Mouse (Mus musculus) thymus, adult 18-20 months (tissue): Measurements from ENCODE around the gene Gm12216.

Experiments
- DNase-seq, 2 experiments: peaks; one replicate each; pipeline ENCODE4 v3.0.0; 2022; ENCODE audit warnings: mixed read lengths in 2 of 2

Gm12216 gene

DNA sequence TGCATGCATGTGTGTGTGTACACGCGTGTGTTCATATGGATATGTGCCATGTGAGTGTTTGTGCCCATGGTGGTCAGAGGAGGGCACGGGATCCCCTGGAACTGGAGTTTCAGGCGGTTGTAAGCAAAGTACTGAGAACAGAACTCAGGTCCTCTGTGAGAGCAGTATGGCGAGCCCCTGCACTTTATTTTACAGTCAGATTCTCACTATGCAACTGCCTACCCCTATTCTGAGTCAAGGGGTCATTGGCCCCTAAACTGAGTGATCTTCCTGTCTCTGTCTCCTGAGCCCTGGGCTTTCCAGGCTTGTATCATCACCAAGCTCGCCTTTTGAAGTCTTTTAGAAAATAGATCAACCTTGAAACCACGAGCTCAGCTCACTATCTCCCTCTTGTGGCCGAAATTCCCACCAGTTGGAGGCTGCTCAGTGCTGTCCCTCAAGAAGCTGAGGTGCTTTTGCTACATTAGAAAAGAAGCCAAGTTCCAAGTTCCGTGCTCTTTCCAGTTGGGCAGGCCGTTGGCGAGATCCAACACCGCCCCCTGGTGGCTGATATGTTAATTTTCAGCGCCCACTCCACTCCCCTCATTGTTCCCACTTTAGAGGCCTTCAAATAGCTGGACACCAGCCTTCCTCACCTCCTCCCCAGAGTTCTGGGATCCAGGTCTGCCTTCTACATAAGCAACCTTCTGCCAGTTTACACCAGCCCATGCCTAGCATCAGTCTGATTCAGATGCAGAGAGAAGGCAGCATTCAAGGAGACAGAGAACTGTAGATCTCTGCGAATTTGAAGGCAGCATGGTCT lies 122.1 kb downstream of the Gm12216 start:
- peak in 1 of 2 experiments; percentile 42 for DNase-seq

DNA sequence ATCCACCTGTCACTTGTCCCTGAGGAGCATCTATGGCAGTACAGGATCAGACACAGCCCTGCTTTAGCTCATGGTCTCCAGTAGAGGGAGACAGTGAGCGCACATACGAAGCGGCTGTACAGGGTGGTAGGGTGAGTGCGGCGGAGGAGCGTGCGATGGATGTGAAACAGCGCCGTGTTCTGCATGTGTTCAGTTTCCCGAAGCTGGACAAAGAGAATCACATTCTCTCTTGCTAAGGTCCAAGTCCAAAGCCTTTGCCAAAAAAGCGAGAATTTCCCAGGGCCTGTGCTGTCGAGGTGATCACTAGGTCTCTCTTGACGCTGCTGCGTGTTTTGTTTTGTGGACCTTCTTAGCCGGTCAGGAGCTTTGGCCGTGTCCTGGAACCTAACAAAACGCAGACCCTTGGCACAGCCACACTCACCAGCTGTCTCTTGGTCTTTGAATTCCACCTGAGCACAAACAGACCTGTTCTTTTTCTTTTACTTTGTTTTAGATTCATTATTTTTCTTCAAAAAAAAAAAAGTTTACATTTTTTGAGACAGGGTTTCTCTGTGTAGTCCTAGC lies 123.3 kb downstream of the Gm12216 start:
- DNase-seq = peak; percentile 47 to 48

DNA sequence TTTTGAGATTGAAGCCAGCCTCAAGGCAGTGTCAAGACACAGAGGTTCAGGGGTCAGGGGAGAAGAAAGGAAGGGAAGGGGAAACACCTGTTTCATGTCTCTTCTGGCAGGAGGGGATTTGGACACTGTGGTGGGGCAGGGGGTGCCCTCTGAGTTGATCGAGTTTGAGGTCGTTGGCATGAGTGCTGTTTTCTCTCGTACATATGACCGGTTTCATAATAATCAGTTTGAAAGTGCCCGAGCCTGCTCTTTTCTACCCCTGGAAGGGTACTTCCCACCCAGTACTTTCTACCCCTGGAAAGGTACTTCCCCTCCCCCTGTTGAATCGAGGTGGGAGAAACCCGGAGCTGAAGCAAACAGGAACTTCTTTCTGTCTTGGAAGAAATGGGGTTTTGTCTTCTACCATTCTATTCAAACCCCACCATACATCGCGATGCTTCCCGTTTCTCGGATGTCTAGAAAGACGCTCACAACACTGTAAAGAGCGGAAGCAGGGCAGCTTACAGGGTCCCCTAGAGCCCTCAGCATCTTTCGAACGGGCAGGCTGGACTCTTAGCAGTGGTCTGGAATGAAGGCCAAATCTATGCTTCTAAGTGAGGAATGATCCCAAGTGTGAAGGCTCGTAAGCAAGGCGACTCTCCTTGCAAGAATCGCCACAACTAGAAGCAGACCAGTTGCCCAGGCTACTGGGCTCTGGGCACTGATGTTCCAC lies 123.9 kb downstream of the Gm12216 start:
- DNase-seq = no peak

DNA sequence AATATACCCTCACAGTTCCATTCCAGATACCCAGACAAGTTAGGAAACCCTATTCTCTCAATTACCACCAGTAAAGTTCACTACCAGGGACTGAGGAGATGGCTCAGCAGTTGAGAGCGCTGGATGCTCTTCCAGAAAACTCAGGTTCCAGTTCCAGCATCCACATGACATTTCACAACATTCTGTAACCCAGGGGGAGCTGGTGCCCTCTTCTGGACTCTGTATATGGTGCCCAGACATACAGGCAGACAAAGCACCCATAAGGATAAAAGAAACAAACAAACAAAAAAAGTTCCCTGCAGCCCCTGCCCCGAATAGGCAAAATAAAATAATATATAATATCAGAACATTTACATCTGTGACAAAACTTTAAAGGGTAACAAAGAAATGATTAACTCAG lies 124.6 kb downstream of the Gm12216 start:
- no peak for DNase-seq

DNA sequence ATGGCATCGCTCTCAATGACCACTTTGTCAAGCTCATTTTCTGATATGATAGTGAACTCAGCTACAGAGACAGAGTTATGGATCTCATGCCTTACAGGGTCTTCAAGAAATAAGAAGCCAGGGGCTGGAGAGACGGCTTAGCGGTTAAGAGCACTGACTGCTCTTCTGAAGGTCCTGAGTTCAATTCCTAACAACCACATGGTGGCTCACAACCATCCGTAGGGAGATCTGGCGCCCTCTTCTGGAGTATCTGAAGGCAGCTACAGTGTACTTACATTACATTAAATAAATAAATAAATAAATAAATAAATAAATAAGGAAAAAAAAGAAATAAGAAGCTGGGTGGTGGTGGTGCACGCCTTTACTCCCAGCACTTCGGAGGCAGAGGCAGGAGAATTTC lies 125.2 kb downstream of the Gm12216 start:
- DNase-seq = no peak
